Mouse (Mus musculus): ENCODE data around the gene Cdc34b.
"Not testable (repeated sequence)": the region's sequence is repeated elsewhere in the genome, so short reads cannot be mapped to it uniquely, and the experiment has no call there.

Cdc34b gene

DNA sequence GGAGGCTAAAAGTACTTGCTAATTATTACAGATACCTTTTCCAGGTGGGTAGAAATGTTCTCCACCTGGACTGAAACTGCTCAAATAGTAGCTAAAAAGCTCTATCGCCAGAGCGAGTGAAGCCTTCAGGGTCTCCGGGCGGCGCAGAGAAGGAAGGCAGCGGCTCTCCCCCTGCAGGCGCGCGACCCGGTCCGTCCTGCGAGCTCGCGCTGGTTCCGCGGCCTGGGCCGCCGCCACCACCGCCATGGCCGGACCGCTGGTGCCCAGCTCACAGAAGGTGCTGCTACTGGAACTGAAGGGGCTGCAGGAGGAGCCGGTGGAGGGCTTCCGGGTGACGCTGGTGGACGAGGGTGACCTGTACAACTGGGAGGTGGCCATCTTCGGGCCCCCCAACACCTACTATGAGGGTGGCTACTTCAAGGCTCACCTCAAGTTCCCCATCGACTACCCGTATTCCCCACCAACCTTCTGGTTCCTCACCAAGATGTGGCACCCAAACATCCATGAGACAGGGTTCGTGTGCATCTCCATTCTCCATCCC, at the start of gene Cdc34b:
Gene Cdc34b (plus strand): TSS at position 51 of the 541 bp plus-strand sequence.
- DNase-seq (ENCODE audit: low spot score in 2 of 2): no peak

DNA sequence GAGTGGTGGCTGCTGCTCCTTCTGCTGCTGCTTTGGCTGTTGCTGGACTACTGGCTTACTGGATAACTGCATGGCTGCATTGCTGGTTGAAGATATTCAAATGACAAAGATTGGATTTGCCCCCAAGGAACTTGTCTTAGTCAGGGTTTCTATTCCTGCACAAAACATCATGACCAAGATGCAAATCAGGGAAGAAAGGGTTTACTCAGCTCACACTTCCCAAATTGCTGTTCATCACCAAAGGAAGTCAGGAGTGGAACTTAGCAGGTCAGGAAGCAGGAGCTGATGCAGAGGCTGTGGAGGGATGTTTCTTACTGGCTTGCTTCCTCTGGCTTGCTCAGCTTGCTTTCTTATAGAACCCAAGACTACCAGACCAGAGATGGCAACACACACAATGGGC, 49.1 kb upstream of the Cdc34b start:
- not testable (repeated sequence) for DNase-seq (ENCODE audit: low spot score in 2 of 2)

DNA sequence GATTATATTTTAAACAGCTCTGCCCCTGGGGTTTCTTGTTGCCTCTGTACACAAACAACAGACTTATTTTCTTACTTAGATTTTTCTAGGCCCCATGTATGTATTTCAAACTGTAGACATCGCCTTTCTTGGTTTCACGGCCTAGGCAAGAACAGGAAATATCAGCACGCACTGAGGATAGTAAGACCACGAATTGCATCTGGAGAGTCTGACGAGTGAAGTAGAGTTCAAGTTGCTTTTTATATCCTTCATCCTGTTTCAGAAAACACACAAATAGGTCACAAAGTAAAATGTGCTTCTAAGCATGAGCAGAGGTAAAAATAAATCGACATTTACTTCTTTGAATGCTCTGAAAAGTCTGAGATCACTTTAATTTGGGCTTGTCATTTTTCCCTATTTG, 46.1 kb upstream of the Cdc34b start:
- no peak for DNase-seq (ENCODE audit: low spot score in 2 of 2)

DNA sequence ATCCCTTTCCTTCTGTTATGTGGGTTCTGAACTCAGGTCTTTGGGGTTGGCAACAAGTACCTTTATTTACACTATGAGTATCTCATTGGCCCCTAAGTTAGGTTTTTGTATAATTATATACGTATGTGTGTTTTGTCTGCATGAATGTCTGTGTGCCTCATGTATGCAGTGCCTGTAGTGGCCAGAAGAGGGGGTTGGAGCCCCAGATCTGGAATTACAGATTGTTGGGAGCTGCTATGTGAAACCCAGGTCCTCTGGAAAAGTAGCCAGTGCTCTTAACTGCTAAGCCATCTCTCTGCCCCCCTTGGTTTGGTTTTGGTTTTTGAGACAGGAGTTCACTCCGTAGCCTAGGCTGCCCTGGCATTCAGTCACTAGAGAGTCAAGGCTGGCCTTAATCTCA, 44.4 kb upstream of the Cdc34b start:
- no peak for DNase-seq (ENCODE audit: low spot score in 2 of 2)

DNA sequence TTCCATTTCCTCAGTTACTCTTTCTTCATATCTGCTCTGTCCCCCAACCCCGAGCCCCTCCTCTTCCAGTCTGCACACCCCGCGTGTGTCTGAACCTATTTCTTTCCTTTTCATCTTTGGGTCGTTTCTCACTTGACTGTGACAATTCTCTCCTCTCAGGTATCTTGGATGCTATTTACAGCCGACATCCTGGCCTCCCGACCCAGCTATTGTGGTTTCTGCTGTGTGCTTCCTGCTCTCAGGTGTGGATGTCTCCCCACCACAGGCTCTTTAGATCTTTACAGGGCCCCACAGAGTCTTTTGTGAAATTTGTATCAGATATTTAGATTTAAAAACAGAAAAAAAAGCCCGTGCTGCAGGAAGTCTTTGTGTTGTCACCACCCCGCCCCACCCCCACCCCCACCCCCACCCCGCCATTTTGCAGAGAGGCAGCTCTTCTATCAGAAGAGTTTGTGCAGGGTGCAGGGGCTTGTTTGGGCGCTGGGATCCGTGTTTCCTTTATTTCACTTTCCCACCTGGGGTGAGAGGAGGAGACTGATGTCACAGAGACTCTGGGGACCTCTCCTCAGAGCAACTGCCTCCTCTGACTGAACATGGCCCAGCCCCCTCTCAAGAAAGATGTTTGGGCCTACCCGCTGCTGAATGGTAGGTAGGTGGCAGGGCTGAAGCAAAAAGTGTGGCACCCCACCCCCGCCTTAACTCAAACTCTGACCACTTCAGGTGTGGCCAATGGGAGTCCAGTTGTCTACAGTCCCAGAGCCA, 43.7 kb upstream of the Cdc34b start:
- peak; percentile 30 to 38 for DNase-seq (ENCODE audit: low spot score in 2 of 2)

DNA sequence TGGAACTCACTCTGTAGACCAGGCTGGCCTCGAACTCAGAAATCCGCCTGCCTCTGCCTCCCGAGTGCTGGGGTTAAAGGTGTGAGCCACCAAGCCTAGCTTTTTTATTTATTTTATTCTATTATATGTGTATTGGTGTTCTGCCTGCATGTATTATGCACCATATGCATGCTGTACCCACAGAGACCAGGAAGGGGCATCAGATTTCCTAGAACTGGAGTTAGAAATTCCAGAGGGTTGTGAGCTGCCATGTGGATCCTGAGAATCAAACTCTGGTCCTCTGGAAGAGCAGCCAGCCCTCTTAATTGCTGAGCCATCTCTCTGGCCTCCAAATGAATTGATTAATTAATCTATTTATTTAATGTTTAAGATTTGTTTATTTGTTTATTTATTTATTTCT, 42.2 kb upstream of the Cdc34b start:
- DNase-seq (ENCODE audit: low spot score in 2 of 2): no peak

DNA sequence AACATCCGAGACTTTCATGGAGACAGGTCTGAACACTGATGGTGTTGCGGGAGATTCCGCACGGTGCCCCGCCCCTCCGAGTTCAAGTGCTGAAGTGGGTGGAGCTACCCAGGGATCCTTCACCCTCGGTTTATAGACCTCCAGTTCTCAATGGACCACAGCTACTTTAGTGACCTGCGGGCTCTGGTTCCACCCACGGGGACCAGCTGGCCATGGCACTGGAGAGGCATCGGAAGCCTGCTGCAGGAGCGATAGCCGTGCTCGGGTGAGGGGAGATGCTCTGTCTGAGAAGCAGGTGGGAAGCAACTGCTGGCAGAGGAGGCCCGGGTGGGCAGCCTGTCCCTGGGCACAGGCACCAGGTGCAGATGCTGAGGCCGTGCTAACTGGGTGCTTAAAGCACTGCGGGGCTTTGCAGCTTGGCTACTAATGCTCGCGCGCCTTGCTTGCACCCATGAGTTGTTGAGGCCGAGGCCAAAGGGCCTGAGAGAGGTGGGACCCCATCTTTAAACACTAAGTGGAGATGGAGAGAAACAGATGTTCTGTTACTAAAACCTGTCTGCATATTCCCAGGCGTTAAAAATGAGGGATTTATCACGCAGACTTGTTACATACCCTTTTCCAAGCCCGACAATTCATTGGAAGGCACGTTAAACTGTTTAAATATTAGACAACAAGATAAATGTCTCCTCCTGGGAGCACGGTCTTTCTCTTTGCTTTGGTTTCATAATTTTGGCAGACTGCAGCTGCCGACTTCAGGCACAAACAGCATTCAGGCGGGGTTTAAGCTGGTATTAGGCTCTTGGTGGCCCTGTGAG, 40.0 kb upstream of the Cdc34b start:
- DNase-seq (ENCODE audit: low spot score in 2 of 2): no peak

DNA sequence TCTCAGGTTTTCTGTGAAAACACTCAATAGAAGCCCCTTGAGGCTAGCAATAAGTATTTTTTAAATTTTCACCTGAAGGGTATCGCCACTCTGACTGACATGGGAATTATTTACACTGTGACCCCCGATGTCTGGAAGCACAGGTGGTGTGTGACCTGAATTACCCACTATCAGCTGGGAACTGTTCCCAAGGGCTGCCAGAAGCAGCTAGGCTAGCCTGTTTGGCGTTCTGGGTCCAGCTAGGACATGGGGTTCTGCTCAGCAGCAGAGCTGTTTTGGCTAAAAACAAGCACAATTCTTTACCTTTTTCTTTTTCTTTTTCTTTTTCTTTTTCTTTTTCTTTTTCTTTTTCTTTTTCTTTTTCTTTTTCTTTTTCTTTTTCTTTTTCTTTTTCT, 39.4 kb upstream of the Cdc34b start:
- DNase-seq (ENCODE audit: low spot score in 2 of 2): no peak

DNA sequence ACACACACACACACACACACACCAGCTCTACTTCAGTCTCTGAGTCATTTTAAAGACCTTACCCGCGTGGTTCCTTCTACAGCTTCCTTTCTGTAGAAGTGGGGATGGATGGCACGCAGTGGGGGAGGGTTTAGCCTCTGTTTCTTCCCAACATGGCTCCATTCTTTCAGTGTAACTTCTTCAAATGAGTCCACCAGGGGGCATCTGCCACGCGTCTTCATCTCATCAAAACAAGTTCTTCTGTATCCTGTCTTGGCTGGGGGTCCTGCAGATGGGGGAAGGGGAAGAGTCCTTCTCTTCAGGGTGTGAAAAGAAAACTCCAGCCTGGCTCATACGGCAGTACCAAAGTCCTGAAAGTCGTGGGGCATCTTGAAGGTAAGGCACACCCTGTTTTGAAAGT, 37.6 kb upstream of the Cdc34b start:
- DNase-seq (ENCODE audit: low spot score in 2 of 2): no peak

DNA sequence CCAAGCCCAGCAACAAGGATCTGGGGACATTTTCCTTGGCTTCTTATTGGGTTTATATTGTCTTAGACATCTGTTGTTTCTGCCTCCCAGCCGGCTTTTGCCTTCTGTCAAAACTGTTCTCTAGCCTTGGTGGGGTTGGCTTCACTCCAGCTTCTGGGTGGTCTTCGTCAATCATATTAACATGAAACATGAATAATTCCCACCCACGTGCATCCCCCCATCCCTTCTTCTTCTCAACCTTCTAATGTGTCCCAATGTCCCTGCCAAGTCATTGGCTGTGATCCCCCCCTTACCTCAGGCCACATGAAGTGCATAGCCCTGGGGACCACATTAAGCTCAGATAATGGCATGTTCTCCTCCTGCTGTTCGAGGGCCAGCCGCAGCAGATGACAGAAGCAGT, 37.1 kb upstream of the Cdc34b start, which contains the start of gene Gm11541:
Gene Gm11541 (minus strand): TSS at position 28 of the 400 bp plus-strand sequence.
- DNase-seq (ENCODE audit: low spot score in 2 of 2): no peak

DNA sequence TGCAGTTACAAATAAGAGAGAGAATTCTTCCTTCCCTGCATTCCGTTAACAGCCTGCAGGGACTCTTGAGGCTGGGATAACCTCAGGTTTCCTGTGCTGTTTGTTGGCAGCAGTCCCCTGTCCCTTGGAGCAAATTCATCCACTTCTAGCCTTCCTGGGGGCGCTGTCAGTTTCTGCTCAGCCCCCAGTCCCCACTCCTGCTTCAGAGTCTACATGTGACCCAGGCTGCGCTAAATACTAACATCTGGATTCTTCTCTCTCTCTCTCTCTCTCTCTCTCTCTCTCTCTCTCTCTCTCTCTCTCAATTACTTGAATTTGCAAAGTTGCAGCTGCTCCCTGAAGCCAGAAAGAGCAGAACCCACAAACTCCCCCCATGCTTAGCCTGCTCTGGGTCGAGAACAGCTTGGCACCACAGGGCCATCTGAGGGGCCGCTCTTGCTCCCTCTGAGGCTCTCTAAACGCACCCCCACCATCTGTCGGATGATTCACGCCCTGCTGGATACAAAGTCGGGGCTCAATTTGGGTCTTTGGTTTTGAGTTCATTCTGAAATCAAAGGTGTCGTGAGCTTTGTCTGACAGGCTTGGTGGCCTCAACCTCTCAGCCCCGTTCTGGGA, 28.2 kb upstream of the Cdc34b start:
- DNase-seq (ENCODE audit: low spot score in 2 of 2): no peak

DNA sequence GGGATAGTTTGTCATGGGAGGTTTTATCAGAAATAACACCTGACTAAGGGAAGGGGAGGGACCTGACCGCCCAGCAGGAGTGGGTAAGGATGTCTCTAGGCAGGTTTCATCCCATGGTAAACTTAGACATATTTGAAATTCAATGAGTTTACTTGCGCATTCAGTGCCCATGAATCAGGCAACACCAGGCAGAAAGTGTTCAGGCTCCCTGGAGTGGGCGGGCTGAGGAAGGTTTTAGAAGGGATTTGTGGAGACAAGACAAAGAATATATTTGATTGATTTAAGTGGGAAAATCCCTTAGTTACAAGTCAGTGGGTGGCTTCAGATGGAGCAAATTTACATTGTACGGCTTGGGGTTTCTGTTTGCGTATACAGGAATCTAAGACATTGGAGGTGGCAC, 26.0 kb upstream of the Cdc34b start:
- no peak for DNase-seq (ENCODE audit: low spot score in 2 of 2)

DNA sequence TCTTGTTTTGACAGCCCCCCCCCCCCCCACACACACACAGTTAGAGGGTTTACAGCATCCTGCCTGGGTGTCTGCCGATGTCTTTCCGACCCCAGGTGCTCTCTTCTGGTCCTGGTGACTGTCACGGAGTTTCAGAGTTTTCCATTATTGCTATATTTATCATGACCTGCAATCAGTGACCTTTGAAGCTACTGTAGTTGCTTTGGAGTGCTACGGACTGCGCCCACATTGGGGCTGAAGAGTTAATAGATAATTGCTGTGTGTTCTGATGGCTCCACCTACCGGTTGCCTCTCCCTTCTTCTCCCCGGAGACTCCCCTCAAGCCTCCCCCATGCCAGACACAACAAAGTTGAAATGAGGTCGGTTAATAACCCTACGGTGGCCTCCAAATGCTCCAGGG, 24.8 kb upstream of the Cdc34b start:
- peak in 1 of 2 experiments; percentile 11 for DNase-seq (ENCODE audit: low spot score in 2 of 2)

DNA sequence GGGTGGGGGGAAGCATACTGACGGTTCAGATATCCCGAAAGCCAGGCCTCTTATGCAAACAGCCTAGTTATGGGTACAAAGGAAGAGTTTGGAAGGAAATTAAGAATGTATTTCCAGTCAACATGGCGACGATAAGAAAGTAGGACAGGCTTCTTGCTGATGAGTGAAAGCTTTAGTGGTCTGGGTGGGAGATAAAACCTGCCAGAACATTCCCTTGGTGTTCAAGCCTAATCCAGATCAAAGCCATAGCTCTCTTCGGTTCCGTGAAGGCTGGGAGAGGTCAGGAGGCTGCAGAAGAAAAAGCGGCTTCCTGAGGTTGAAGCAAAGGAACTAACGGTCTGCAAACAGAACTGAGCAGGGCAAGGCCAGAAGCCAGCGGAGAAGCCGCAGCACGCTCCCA, 24.3 kb upstream of the Cdc34b start:
- no peak for DNase-seq (ENCODE audit: low spot score in 2 of 2)

DNA sequence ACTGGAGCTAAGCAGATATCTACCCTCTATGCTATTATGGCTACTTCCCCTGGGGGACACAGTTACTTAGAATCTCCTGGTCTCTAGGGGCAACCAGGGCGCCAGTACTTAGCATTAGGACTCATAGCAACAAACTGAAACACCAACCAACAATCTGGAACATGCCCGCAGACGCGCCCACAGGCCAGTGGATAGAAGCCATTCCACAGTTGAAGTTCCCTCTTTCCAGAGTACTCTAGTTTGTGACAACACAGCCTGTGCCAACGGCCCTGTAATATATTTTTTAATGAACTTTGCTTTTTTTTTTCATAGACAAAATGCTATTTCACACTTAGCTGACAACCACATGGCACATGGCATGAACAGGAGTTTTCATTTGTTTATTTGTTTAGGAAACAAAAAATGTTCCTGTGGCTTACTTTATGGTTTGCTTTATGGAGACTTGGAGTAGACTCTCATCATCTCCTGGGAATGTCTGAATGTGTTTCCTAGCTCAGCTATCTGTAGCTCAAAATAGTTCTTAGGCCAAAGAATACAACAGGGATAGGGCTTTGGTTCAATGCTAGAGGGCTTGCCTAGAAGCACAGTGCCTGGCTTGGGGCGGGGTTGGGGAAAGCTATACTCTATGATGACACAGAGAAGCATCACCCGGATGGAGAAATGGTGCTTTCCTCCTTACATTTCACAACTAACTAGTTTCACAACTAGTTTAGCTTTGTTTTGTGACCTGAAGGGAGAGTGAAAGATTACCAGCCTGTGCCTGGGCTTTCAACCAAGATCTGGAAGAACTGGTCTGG, 23.3 kb upstream of the Cdc34b start:
- no peak for DNase-seq (ENCODE audit: low spot score in 2 of 2)

DNA sequence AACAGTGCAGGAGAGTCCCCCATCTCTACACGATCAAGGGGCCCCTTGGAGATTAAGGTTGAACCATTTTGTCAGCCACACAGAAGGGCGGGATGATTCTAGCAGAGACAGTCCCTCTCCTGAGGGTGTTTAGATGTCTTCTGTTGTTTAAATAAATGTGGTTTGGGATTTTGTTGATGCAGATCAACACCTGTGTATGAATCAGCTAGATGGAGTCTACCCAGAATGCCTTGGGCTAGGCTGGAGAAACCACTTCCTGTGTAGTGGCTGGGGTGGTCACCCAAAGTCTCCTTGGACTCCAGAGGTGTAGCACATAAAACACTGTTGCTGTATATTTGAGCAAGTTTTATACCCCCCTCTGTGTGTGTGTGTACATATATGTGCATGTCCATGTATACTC, 22.4 kb upstream of the Cdc34b start:
- no peak for DNase-seq (ENCODE audit: low spot score in 2 of 2)

DNA sequence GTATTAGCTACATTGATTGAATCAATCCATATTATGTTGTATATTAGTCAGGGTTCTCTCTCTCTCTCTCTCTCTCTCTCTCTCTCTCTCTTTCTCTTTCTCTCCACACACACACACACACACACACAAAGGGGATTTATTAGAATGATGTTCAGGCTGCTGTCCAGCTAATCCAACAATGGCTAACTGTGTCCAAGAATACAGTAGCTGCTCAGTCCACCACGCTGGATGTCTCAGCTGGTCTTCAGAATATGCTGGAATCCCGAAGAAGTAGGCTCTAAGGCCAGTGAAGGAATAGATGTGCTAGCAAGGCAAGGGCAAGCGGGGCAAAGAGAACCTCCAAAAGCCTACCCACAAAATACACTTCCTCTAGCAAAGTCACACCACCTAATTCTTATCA, 14.3 kb upstream of the Cdc34b start:
- DNase-seq (ENCODE audit: low spot score in 2 of 2): no peak

DNA sequence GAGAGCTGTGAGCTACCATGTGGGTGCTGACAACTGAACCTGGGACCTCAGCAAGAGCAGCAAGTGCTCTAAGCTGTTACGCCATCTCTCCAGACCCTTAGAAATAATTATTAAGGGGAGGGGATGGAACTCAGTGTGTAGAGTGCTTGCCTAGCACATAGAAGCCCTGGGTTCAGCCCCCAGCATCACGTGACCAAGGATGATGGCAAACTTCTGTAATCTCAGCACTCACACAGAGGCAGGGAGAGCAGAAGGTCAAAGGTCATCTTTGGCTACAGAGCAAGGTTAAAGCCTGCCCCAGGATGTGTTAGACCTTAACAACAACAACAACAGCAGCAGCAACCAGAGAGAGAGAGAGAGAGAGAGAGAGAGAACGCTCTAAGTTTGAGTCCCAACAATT, 13.0 kb upstream of the Cdc34b start:
- DNase-seq (ENCODE audit: low spot score in 2 of 2): no peak

DNA sequence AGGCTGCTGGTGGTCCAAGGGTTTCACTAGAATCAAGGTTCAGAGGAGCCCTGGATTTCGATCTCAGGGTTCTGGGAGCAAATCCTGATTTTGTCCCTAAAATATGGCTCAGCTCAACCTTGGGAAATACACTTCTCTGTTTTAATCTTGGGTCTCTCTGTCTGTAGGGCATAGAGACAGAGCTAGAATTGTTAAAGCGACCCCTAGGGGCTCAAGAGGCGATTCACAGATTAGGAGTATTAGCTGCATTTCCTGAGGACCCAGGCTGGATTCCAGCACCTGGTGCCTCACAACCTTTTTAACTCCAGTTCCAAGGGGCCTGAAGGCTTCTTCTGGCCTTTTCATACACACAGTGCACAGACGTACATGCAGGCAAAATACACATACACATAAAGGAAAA, 12.0 kb upstream of the Cdc34b start:
- DNase-seq (ENCODE audit: low spot score in 2 of 2): no peak

DNA sequence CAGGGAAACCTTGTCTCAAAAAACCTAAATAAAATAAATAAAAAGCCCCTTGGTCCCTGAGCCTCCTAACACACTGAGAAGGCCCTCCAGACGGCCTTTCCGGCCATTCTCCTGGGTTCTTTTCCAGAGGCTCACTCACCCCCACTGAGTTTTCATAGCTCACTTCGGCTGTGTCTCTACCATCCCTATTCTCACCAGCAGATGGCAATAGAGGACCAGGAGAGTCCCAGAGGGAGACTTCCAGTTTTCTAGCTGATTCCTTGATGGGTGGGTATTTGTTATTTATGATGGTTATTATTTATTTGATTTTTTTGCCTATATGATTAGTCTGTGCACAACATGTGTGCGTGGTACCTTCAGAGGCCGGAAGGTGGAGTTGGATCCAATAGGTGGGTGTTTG, 11.3 kb upstream of the Cdc34b start:
- peak; percentile 4 to 22 for DNase-seq (ENCODE audit: low spot score in 2 of 2)

DNA sequence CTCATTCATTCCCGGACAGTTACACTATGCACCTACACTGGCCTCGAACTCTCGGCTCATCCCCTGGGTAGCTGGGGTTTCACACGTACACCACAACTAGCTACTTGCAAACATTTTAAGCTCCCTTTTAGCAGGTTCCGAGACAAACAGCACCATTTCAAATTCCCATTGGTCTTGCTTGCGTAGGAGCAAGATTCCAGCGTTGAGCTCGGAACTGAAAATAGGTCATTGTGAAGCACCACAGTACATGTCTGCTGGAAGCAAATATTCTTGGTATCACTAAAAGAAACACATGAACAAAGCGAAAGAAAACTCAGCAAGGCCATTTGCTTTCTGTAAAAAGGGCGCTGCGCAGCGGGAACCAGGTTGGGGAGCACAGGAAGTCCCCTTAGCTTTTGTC, 10.4 kb upstream of the Cdc34b start:
- no peak for DNase-seq (ENCODE audit: low spot score in 2 of 2)

DNA sequence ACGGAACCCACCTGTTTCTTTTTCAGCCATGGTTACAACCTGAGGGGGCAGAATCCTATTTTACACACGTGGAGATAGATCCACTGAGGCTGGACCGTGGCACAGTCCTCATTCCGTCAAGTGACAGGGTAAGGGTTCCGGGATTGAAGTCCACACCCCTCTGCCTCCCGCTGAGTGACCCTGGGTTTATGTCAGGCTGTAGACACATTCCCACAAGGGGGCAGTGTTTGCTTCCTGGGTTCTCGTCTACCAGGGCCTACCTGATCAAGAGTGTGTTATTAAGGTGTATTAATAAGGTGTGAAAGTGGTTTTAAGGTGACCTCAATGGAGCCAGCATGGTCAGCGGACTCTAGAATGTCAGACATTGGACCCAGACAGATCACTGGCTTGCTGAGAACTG, 8.8 kb upstream of the Cdc34b start:
- DNase-seq (ENCODE audit: low spot score in 2 of 2): peak; percentile 4 to 5
